Mouse (Mus musculus) T-helper 17 cell (primary cell): ENCODE measurements around the gene Isl2.

ENCODE experiments used
- in situ Hi-C, 2 experiments: fragments of 300-600 bp; cut with MboI, MseI; formaldehyde crosslinking; loops; 1 replicate in 1 of 2; 2 replicates in 1 of 2; pipeline ENCODE4 v1.15.1; 2025; ENCODE audit warnings: high pct_unique_total_duplicates in 2 of 2

Isl2 gene

GRCm38 (mm10) chr9:55538377-55538776 lies at the start of gene Isl2:
Gene Isl2 (plus strand): TSS chr9:55538672.
- in situ Hi-C loops = loop anchor here in 1 of 2 experiments (25.0 kb wide), 1 partner anchor 1751 kb away; no protein-coding TSS in a partner anchor

GRCm38 (mm10) chr9:55507922-55508321 lies 30.6 kb upstream of the Isl2 start:
- in situ Hi-C loops = loop anchor here in 1 of 2 experiments (25.0 kb wide), 1 partner anchor 1846 kb away; the partner anchor contains the start of gene Cul5

GRCm38 (mm10) chr9:55508701-55509100 lies 29.8 kb upstream of the Isl2 start:
- in situ Hi-C loops = loop anchor here in 1 of 2 experiments (25.0 kb wide), 1 partner anchor 1846 kb away; the partner anchor contains the start of gene Cul5

GRCm38 (mm10) chr9:55509731-55510130 lies 28.7 kb upstream of the Isl2 start:
- in situ Hi-C loops = loop anchor here in 1 of 2 experiments (25.0 kb wide), 1 partner anchor 1847 kb away; the partner anchor contains the start of gene Cul5

GRCm38 (mm10) chr9:55510651-55511235 lies 27.7 kb upstream of the Isl2 start:
- in situ Hi-C loops = loop anchor here in 1 of 2 experiments (25.0 kb wide), 1 partner anchor 1848 kb away; the partner anchor contains the start of gene Cul5

- in situ Hi-C loops = loop anchor here in 1 of 2 experiments (25.0 kb wide), 1 partner anchor 1849 kb away; the partner anchor contains the start of gene Cul5
Observed at GRCm38 (mm10) chr9:55511521-55511993, 26.9 kb upstream of the Isl2 start.

GRCm38 (mm10) chr9:55512027-55512543 lies 26.4 kb upstream of the Isl2 start, which contains the start of gene Etfa:
Gene Etfa (minus strand): TSS chr9:55512243.
- in situ Hi-C loops = loop anchor here in 1 of 2 experiments (25.0 kb wide), 1 partner anchor 1850 kb away; the partner anchor contains the start of gene Cul5

- in situ Hi-C loops = loop anchor here in 1 of 2 experiments (25.0 kb wide), 1 partner anchor 1738 kb away; no protein-coding TSS in a partner anchor
Observed at GRCm38 (mm10) chr9:55525716-55526115, 12.8 kb upstream of the Isl2 start.

- in situ Hi-C loops = loop anchor here in 1 of 2 experiments (25.0 kb wide), 1 partner anchor 1749 kb away; no protein-coding TSS in a partner anchor
Observed at GRCm38 (mm10) chr9:55535907-55536306, 2.6 kb upstream of the Isl2 start.

- in situ Hi-C loops = loop anchor here in 1 of 2 experiments (25.0 kb wide), 1 partner anchor 1752 kb away; no protein-coding TSS in a partner anchor
Observed at GRCm38 (mm10) chr9:55539006-55539405, 534 bp downstream of the Isl2 start.

- in situ Hi-C loops = loop anchor here (10.0 to 25.0 kb wide), 3 partner anchors 845 to 1753 kb away; partner anchors contain the start of gene Snupn (in 1 of the 2)
Observed at GRCm38 (mm10) chr9:55539661-55540390, 1.4 kb downstream of the Isl2 start.

GRCm38 (mm10) chr9:55540391-55540770 lies 1.9 kb downstream of the Isl2 start:
- in situ Hi-C loops = loop anchor here (10.0 to 25.0 kb wide), 3 partner anchors 844 to 1753 kb away; partner anchors contain the start of gene Snupn (in 1 of the 2)

- in situ Hi-C loops = loop anchor here (10.0 to 25.0 kb wide), 3 partner anchors 844 to 1754 kb away; partner anchors contain the start of gene Snupn (in 1 of the 2)
Observed at GRCm38 (mm10) chr9:55540888-55541287, 2.4 kb downstream of the Isl2 start.

GRCm38 (mm10) chr9:55541681-55542365 lies 3.4 kb downstream of the Isl2 start:
- in situ Hi-C loops = loop anchor here (10.0 to 25.0 kb wide), 3 partner anchors 843 to 1755 kb away; partner anchors contain the start of gene Snupn (in 1 of the 2)

GRCm38 (mm10) chr9:55542366-55543325 lies 4.2 kb downstream of the Isl2 start:
- in situ Hi-C loops = loop anchor here (10.0 to 25.0 kb wide), 3 partner anchors 842 to 1755 kb away; partner anchors contain the start of gene Snupn (in 1 of the 2)

GRCm38 (mm10) chr9:55543336-55543702 lies 4.8 kb downstream of the Isl2 start:
- in situ Hi-C loops = loop anchor here (10.0 to 25.0 kb wide), 3 partner anchors 841 to 1756 kb away; partner anchors contain the start of gene Snupn (in 1 of the 2)

GRCm38 (mm10) chr9:55543703-55544401 lies 5.4 kb downstream of the Isl2 start:
- in situ Hi-C loops = loop anchor here (10.0 to 25.0 kb wide), 3 partner anchors 841 to 1757 kb away; partner anchors contain the start of gene Snupn (in 1 of the 2)

GRCm38 (mm10) chr9:55544861-55545555 lies 6.5 kb downstream of the Isl2 start:
- in situ Hi-C loops = loop anchor here (10.0 to 25.0 kb wide), 3 partner anchors 840 to 1758 kb away; partner anchors contain the start of gene Snupn (in 1 of the 2)
